In the genomic region with DNA sequence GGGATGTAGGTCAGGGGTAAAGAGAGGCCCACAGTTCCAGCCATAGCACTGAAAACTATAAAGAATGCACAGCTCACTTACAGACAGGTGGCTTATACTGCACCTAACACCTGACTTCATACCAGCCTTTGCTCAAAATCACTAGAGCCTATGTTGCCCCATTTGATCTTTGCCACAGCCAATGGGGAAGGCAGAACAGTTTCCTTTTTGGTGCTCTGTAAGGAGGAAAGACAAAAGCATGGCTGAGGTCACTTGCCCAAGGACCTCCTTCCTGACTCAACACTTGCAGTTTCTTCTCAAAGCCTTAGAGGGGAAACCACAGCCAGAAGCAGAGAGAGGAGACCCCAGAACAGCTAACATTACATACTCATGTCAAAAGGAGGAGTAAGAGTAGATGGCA, we compare ENCODE assay signal across 24 mouse cellular contexts. TPM values are rescaled to one million over a fixed set of nuclear protein-coding genes. Genes with fewer than 3 reads are reported as not detected.
A peak's percentile ranks its signal among the peaks of the same experiment; 100 is the strongest.
DNase-seq lines count a peak whose midpoint lies in the region; ATAC-seq lines count a peak whose summit lies in the region.
"Had no signal": no experiment of that assay in that cellular context is flagged by ENCODE, and none has a peak within 500 bp of the region (broad histone marks: within the 10 kb centered on the region; RNA-seq: fewer than 3 reads in every experiment).

No protein-coding gene starts in this region.

- H3K4me2 ChIP-seq in forebrain, embryonic 11.5 days (ENCODE audit: low read depth, low read length, severe bottlenecking), result no peak overlapping the region
- H3K4me2 ChIP-seq: embryonic facial prominence, embryonic 13.5 days; heart, embryonic 13.5 days; hindbrain, embryonic 15.5 days had no signal

- no peaks in the 10 kb centered on the region for H3K27me3 ChIP-seq in forebrain, embryonic 11.5 days (ENCODE audit: control insufficient read depth, insufficient read depth, low read length)
- H3K27me3 ChIP-seq: embryonic facial prominence, embryonic 13.5 days; heart, embryonic 13.5 days; hindbrain, embryonic 15.5 days had no signal

- intact Hi-C loops in gastrocnemius, postnatal 14 days (cut with DNase I; ENCODE audit: low total_unique reads), result no loop called here

- DNase-seq in T-cell, adult 2 months (ENCODE audit: low spot score), result peak; percentile 16
- peak; percentile 46 for DNase-seq in naive thymus-derived CD4-positive, alpha-beta T cell, adult 2 months (ENCODE audit: low read depth)
- DNase-seq in thymus, postnatal 10 days (ENCODE audit: low spot score in 2 of 2), result peak; percentile 60 to 61
- peak; percentile 41 for DNase-seq in thymus, postnatal 4 days
- DNase-seq in forebrain, embryonic 11.5 days (ENCODE audit: low spot score), result no peak
- no peak for DNase-seq in gastrocnemius, postnatal 14 days
- no peak for DNase-seq in frontal cortex, postnatal 25 days (ENCODE audit: low spot score in 2 of 2)
- DNase-seq: adrenal gland, adult 8-10 months; adrenal gland, postnatal 36 days; cerebellum, adult 2 months; cerebellum, postnatal 25 days; heart, postnatal 36 days had no signal

- no peak overlapping the region for H3K27ac ChIP-seq in forebrain, embryonic 11.5 days (ENCODE audit: low read depth, low read length)
- H3K27ac ChIP-seq: embryonic facial prominence, embryonic 13.5 days; heart, embryonic 13.5 days; hindbrain, embryonic 15.5 days had no signal

- no peak for ATAC-seq in forebrain, embryonic 11.5 days (replicated peaks; ENCODE audit: low FRiP score)
- ATAC-seq: forebrain, embryonic 14.5 days; inflammation-experienced regulatory T-cells, adult 6 months had no signal

- H3K9ac ChIP-seq in forebrain, embryonic 11.5 days (ENCODE audit: low read length), result no peak overlapping the region
- H3K9ac ChIP-seq: embryonic facial prominence, embryonic 13.5 days; heart, embryonic 13.5 days; hindbrain, embryonic 15.5 days had no signal

- H3K4me3 ChIP-seq in forebrain, embryonic 11.5 days (ENCODE audit: low read depth, low read length), result no peak overlapping the region
- H3K4me3 ChIP-seq: embryonic facial prominence, embryonic 13.5 days; heart, embryonic 13.5 days; hindbrain, embryonic 15.5 days had no signal

- no peaks in the 10 kb centered on the region for H3K9me3 ChIP-seq in forebrain, embryonic 11.5 days (ENCODE audit: control insufficient read depth, low read length)
- H3K9me3 ChIP-seq: embryonic facial prominence, embryonic 13.5 days; heart, embryonic 13.5 days; hindbrain, embryonic 15.5 days had no signal

- no peaks in the 10 kb centered on the region for H3K36me3 ChIP-seq in forebrain, embryonic 11.5 days (ENCODE audit: control insufficient read depth, insufficient read depth, low read length)

- H3K4me1 ChIP-seq in forebrain, embryonic 11.5 days (replicated peaks; ENCODE audit: control insufficient read depth, insufficient read depth, low read length), result no peaks in the 10 kb centered on the region
- H3K4me1 ChIP-seq: embryonic facial prominence, embryonic 13.5 days; heart, embryonic 13.5 days; hindbrain, embryonic 15.5 days had no signal

RNA-seq across cellular contexts. Expression of a gene that starts 19.3 kb away (rescaled TPM):
- 66.0 and 68.3 TPM in 2 replicates for polyA plus RNA-seq in forebrain, embryonic 11.5 days (2014; fragmentation: Nextera tagmentation; extraction: Ambion mirVana)
- 10 to 100 TPM; 21.2 to 21.3 TPM for total RNA-seq in gastrocnemius, postnatal 14 days (2021)

RNA-seq across cellular contexts. Expression of a gene that starts 51.2 kb away (rescaled TPM):
- polyA plus RNA-seq in forebrain, embryonic 11.5 days (2014; fragmentation: Nextera tagmentation; extraction: Ambion mirVana), result not detected in 2 replicates
- not detected for total RNA-seq in gastrocnemius, postnatal 14 days (2021)
- total RNA-seq: adrenal gland, adult 8-10 months; adrenal gland, postnatal 36 days; ES-E14; gastrocnemius, adult 8-10 months; gastrocnemius, postnatal 4 days; heart, adult 8-10 months; heart, postnatal 36 days had no signal
- polyA plus RNA-seq: cerebellum, adult 2 months; cortical plate, adult 2 months; embryonic facial prominence, embryonic 13.5 days; forebrain, embryonic 14.5 days; heart, postnatal 0 days; hindbrain, embryonic 11.5 days; hindbrain, embryonic 15.5 days had no signal

Comparison
In these comparisons a context has a peak if more than half of its experiments do, and no peak if none do; other contexts are left out.
1. DNase-seq: peak in T-cell, adult 2 months (single experiment), naive thymus-derived CD4-positive, alpha-beta T cell, adult 2 months (single experiment), thymus, postnatal 10 days (2 of 2) and thymus, postnatal 4 days (single experiment); none in forebrain, embryonic 11.5 days (single experiment), gastrocnemius, postnatal 14 days (single experiment) and frontal cortex, postnatal 25 days (0 of 2).